Mouse (Mus musculus) frontal cortex, postnatal 10 days (tissue): Measurements from ENCODE around the gene Gna11.

Source experiments
- DNase-seq, 2 experiments: peaks; one replicate each; pipeline ENCODE4 v3.0.0; 2022; ENCODE audit warnings: low spot score in 2 of 2, mixed read lengths in 1 of 2

Gene Gna11

GRCm38 (mm10) chr10:81565257-81566228 is 20.6 kb upstream of the Gna11 start:
- no peak for DNase-seq

GRCm38 (mm10) chr10:81564734-81565133 is 19.7 kb upstream of the Gna11 start:
- no peak for DNase-seq

GRCm38 (mm10) chr10:81564216-81564615 is 19.2 kb upstream of the Gna11 start:
- DNase-seq, result no peak

- no peak for DNase-seq
Measured at GRCm38 (mm10) chr10:81563481-81563880, 18.5 kb upstream of the Gna11 start.

- DNase-seq, result no peak
Measured at GRCm38 (mm10) chr10:81562411-81562810, 17.4 kb upstream of the Gna11 start.

- no peak for DNase-seq
Measured at GRCm38 (mm10) chr10:81560719-81561459, 15.9 kb upstream of the Gna11 start.

GRCm38 (mm10) chr10:81559627-81560539 is 14.9 kb upstream of the Gna11 start:
- DNase-seq, result peak in 1 of 2 experiments; percentile 72

GRCm38 (mm10) chr10:81559163-81559626 is 14.2 kb upstream of the Gna11 start, which contains the start of gene Aes:
Gene Aes (plus strand): TSS chr10:81559488.
- peak in 1 of 2 experiments; percentile 65 for DNase-seq

- DNase-seq, result no peak
Measured at GRCm38 (mm10) chr10:81557491-81557890, 12.5 kb upstream of the Gna11 start.

- DNase-seq, result no peak
Measured at GRCm38 (mm10) chr10:81556282-81556681, 11.3 kb upstream of the Gna11 start.

- DNase-seq, result no peak
Measured at GRCm38 (mm10) chr10:81553807-81554755, 9.1 kb upstream of the Gna11 start.

GRCm38 (mm10) chr10:81553232-81553631 is 8.2 kb upstream of the Gna11 start:
- no peak for DNase-seq

- peak; percentile 79 to 86 for DNase-seq
Measured at GRCm38 (mm10) chr10:81551597-81552102, 6.7 kb upstream of the Gna11 start.

GRCm38 (mm10) chr10:81550257-81550656 is 5.3 kb upstream of the Gna11 start:
- DNase-seq, result no peak

- DNase-seq, result no peak
Measured at GRCm38 (mm10) chr10:81548944-81549343, 4.0 kb upstream of the Gna11 start.

- DNase-seq, result no peak
Measured at GRCm38 (mm10) chr10:81546788-81547571, 2.0 kb upstream of the Gna11 start.

- no peak for DNase-seq
Measured at GRCm38 (mm10) chr10:81546332-81546731, 1.3 kb upstream of the Gna11 start.

GRCm38 (mm10) chr10:81544296-81545160 is 462 bp downstream of the Gna11 start:
- DNase-seq, result no peak
